Mouse (Mus musculus): ENCODE results near the gene Vmn1r225. TPM values are rescaled to one million over a fixed set of nuclear protein-coding genes. Genes with fewer than 3 reads are reported as not detected.
"Not testable (repeated sequence)": the region's sequence is repeated elsewhere in the genome, so short reads cannot be mapped to it uniquely, and the experiment has no call there.

Gene Vmn1r225
- total RNA-seq (2014; rRNA removed): not detected in 2 replicates
- not detected in 2 replicates for polyA plus RNA-seq (2015; fragmentation: Nextera tagmentation; extraction: Ambion mirVana)

- no peaks in the 10 kb centered on the region for H3K36me3 ChIP-seq (ENCODE audit: insufficient read depth)
- H3K27ac ChIP-seq (ENCODE audit: low read depth, low read length): no peak within 1 kb of the TSS
- TF ChIP-seq CTCF (IDR thresholded peaks at IDR 0.05; ENCODE audit: low read depth): no peak
- ATAC-seq: no peak
- no peak within 1 kb of the TSS for H3K4me2 ChIP-seq (ENCODE audit: low read depth)
- no peak within 1 kb of the TSS for H3K4me3 ChIP-seq (ENCODE audit: low read depth, low read length)
- DNase-seq: no peak
- H3K27me3 ChIP-seq (ENCODE audit: insufficient read depth, low read length): no peaks in the 10 kb centered on the region
- H3K9me3 ChIP-seq (ENCODE audit: low read length): no peaks in the 10 kb centered on the region
- H3K4me1 ChIP-seq (ENCODE audit: insufficient read depth): no peaks in the 10 kb centered on the region
- no peak within 1 kb of the TSS for H3K9ac ChIP-seq
Observed at GRCm38 (mm10) chr17:20497858-20498257, at the start of gene Vmn1r225. TSS of gene Vmn1r225 (plus strand) at chr17:20498158.

DNA sequence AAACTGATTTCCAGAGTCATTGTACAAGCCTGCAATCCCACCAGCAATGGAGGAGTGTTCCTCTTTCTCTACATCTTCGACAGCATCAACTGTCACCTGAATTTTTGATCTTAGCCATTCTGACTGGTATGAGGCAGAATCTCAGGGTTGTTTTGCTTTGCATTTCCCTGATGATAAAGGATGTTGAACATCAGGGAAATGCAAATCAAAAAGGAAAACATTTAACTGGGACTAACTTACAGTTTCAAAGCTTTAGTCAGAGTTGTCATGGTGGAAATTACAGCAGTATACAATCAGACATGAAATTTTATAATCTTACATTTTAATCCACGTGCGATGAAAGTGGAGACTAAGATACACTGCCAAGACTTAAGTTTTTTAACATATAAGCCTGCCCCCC is 24.6 kb upstream of the Vmn1r225 start:
- no peak for ATAC-seq

DNA sequence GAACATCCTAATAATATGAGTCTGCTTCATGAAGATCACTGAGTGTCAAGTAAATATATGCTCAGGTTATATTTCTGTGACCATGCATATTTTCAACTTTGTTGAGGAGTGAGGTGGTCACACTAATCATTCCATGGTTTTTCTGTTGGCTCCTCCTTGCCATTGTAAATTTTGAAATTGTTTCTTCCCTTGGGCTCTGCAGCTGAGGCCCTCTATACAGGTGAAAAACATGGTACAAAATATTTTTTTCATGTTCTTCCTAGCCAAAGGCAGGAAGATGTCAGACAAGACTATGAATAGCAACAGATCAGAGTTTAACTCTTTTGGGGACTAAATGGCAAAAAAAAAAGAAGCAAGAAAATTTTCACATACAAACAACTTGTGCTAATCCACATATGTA is 16.7 kb upstream of the Vmn1r225 start, which contains the start of gene Vmn2r108:
Gene Vmn2r108 (minus strand): TSS at position 101 of the 400 bp plus-strand sequence.
- H3K4me3 ChIP-seq (ENCODE audit: low read depth, low read length): no peak within 1 kb of the TSS
- H3K4me1 ChIP-seq (ENCODE audit: insufficient read depth): no peaks in the 10 kb centered on the region
- H3K9ac ChIP-seq: no peak within 1 kb of the TSS
- no peaks in the 10 kb centered on the region for H3K36me3 ChIP-seq (ENCODE audit: insufficient read depth)
- peaks cover 12% of the 10 kb centered on the region; the same call in 1 of the 2 replicates for H3K9me3 ChIP-seq (ENCODE audit: low read length)
- no peak for TF ChIP-seq CTCF (IDR thresholded peaks at IDR 0.05; ENCODE audit: low read depth)
- H3K27me3 ChIP-seq (ENCODE audit: insufficient read depth, low read length): no peaks in the 10 kb centered on the region
- no peak for ATAC-seq
- H3K4me2 ChIP-seq (ENCODE audit: low read depth): no peak within 1 kb of the TSS
- no peak within 1 kb of the TSS for H3K27ac ChIP-seq (ENCODE audit: low read depth, low read length)
- no peak for DNase-seq

More for the DNA sequence above, 24.6 kb upstream of the Vmn1r225 start:
- Histone ChIP-seq H3K27me3 (ENCODE audit: insufficient read depth, low read length) (no peaks in the 10 kb centered on the region), H3K9me3 (ENCODE audit: low read length) (0 out of 2 replicates have a peak, but pooled peaks cover 4% of the 10 kb centered on the region), H3K4me1 (ENCODE audit: insufficient read depth) (no peaks in the 10 kb centered on the region), H3K27ac (ENCODE audit: low read depth, low read length) (no peak overlapping the region), H3K4me3 (ENCODE audit: low read depth, low read length) (no peak overlapping the region), H3K36me3 (ENCODE audit: insufficient read depth) (no peaks in the 10 kb centered on the region), H3K4me2 (ENCODE audit: low read depth) (no peak overlapping the region), H3K9ac (no peak overlapping the region)
- 62% methylated on average over 3 of the region's 3 CpGs for WGBS
- peak; percentile 0 for DNase-seq
- no peak for TF ChIP-seq CTCF (IDR thresholded peaks at IDR 0.05; ENCODE audit: low read depth)

DNA sequence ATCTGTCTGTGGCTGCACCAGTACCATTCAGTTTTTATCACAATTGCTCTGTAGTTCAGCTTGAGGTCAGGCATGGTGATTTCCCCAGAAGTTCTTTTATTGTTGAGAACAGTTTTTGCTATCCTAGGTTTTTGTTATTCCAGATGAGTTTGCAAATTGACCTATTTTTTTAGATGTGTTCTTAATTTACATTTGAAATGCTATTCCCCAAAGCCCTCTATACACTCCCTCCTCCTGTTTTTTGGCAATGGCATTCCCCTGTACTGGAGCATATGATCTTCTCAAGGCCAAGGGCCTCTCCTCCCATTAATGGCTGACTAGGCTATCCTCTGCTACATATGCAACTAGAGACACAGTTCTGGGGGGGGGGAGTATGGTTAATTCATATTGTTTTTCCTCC is 10.3 kb downstream of the Vmn1r225 start:
- not testable (repeated sequence) for H3K27me3 ChIP-seq (ENCODE audit: insufficient read depth, low read length); H3K4me1 ChIP-seq (ENCODE audit: insufficient read depth); ATAC-seq; H3K9me3 ChIP-seq (ENCODE audit: low read length); DNase-seq; H3K9ac ChIP-seq; H3K36me3 ChIP-seq (ENCODE audit: insufficient read depth); H3K4me3 ChIP-seq (ENCODE audit: low read depth, low read length); H3K4me2 ChIP-seq (ENCODE audit: low read depth); H3K27ac ChIP-seq (ENCODE audit: low read depth, low read length)

Other genes with a start within 250 kb of the Vmn1r225 start
- gene Vmn2r106, start 212.6 kb upstream of the Vmn1r225 start, total RNA-seq (2014; rRNA removed): not detected in 2 replicates
- not detected in 2 replicates for gene Vmn2r106, start 212.6 kb upstream of the Vmn1r225 start, polyA plus RNA-seq (2015; fragmentation: Nextera tagmentation; extraction: Ambion mirVana)
- not detected in 2 replicates for gene Vmn2r107, start 152.9 kb upstream of the Vmn1r225 start, total RNA-seq (2014; rRNA removed)
- gene Vmn2r107, start 152.9 kb upstream of the Vmn1r225 start, polyA plus RNA-seq (2015; fragmentation: Nextera tagmentation; extraction: Ambion mirVana): not detected in 2 replicates
- gene Vmn1r224, start 84.0 kb upstream of the Vmn1r225 start, total RNA-seq (2014; rRNA removed): not detected in 2 replicates
- gene Vmn1r224, start 84.0 kb upstream of the Vmn1r225 start, polyA plus RNA-seq (2015; fragmentation: Nextera tagmentation; extraction: Ambion mirVana): not detected in 2 replicates
- not detected in 2 replicates for gene Vmn2r108, start 16.8 kb upstream of the Vmn1r225 start, total RNA-seq (2014; rRNA removed)
- not detected in 2 replicates for gene Vmn2r108, start 16.8 kb upstream of the Vmn1r225 start, polyA plus RNA-seq (2015; fragmentation: Nextera tagmentation; extraction: Ambion mirVana)
- gene Vmn2r109, start 66.6 kb downstream of the Vmn1r225 start, total RNA-seq (2014; rRNA removed): not detected in 2 replicates
- gene Vmn2r109, start 66.6 kb downstream of the Vmn1r225 start, polyA plus RNA-seq (2015; fragmentation: Nextera tagmentation; extraction: Ambion mirVana): not detected in 2 replicates
- gene Vmn2r110, start 98.3 kb downstream of the Vmn1r225 start, total RNA-seq (2014; rRNA removed): not detected in 2 replicates
- gene Vmn2r110, start 98.3 kb downstream of the Vmn1r225 start, polyA plus RNA-seq (2015; fragmentation: Nextera tagmentation; extraction: Ambion mirVana): 0.03 TPM in 1 of 2 replicates, not detected in the other
- not detected in 2 replicates for gene Fpr-rs3, start 126.7 kb downstream of the Vmn1r225 start, total RNA-seq (2014; rRNA removed)
- not detected in 2 replicates for gene Fpr-rs3, start 126.7 kb downstream of the Vmn1r225 start, polyA plus RNA-seq (2015; fragmentation: Nextera tagmentation; extraction: Ambion mirVana)
- not detected in 2 replicates for gene Vmn1r226, start 184.7 kb downstream of the Vmn1r225 start, total RNA-seq (2014; rRNA removed)
- not detected in 2 replicates for gene Vmn1r226, start 184.7 kb downstream of the Vmn1r225 start, polyA plus RNA-seq (2015; fragmentation: Nextera tagmentation; extraction: Ambion mirVana)
- gene Vmn1r227, start 231.7 kb downstream of the Vmn1r225 start, total RNA-seq (2014; rRNA removed): not detected in 2 replicates
- gene Vmn1r227, start 231.7 kb downstream of the Vmn1r225 start, polyA plus RNA-seq (2015; fragmentation: Nextera tagmentation; extraction: Ambion mirVana): not detected in 2 replicates

All from forebrain, postnatal 0 days (tissue).